Mouse (Mus musculus): ENCODE data around the gene Pabpc4. TPM values are rescaled to one million over a fixed set of nuclear protein-coding genes. Genes with fewer than 3 reads are reported as not detected.

Pabpc4 gene
- polyA plus RNA-seq, 1 experiment, result 60.3 TPM

DNA sequence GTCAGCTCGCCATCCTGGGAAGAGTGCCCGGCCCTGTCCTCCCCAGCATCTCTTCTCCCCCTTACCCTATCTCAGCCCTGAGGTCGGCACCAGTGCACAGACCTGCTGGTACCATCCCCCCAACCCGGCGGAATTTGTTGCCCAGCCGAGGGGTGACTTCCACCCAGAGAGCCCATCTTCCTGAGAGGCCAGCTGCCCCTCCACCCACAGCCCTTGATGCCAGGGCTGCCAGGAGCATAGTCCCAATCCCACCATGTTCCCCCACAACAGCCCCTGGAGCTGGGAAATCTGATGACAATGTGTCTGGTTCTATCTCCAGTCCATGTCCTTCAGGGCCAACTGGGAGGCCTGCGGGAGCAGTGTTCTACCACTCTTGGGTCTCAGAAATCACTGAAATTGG lies 15.9 kb upstream of the Pabpc4 start:
- Histone ChIP-seq H3K4me1 (ENCODE audit: control insufficient read depth, insufficient read depth, low read length) (no peaks in the 10 kb centered on the region; the same call in 1 of the 2 replicates), H3K4me3 (replicated peaks; ENCODE audit: extremely low read depth, low read depth, low read length) (no peak overlapping the region)
- TF ChIP-seq POLR2A (IDR thresholded peaks at IDR 0.05; ENCODE audit: borderline replicate concordance, extremely low read depth, low read depth, low read length), result no peak
- TF ChIP-seq CTCF (IDR thresholded peaks at IDR 0.05; ENCODE audit: insufficient read depth, low read length), result no peak
- WGBS, result 74% methylated on average over 7 of the region's 7 CpGs
- no peak for DNase-seq

DNA sequence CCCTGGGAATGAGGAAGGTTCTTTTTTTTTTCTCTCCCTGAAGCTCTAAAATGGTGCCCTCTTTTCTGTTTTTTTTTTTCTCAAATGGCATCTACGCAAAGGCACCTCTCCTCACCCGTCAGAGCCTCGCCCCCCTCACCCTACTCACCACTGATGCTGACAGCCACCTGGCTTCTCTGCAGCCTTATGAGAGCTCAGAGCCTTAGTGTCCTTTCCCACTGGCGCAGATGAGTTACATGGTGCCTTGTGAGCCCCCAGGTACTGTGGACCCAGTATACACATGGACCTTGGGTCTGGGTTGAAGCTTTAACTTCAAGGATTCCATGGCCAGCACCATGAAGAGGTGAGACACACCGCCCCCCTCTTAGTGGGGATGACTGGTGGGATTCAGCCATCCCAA lies 15.5 kb upstream of the Pabpc4 start:
- TF ChIP-seq CTCF (IDR thresholded peaks at IDR 0.05; ENCODE audit: insufficient read depth, low read length) (no peak), POLR2A (IDR thresholded peaks at IDR 0.05; ENCODE audit: borderline replicate concordance, extremely low read depth, low read depth, low read length) (no peak)
- H3K4me3 ChIP-seq (replicated peaks; ENCODE audit: extremely low read depth, low read depth, low read length), result no peak overlapping the region
- H3K4me1 ChIP-seq (ENCODE audit: control insufficient read depth, insufficient read depth, low read length), result peaks cover under 1% of the 10 kb centered on the region; the same call in 1 of the 2 replicates
- WGBS, result 86% methylated on average over 5 of the region's 5 CpGs
- DNase-seq, result no peak

DNA sequence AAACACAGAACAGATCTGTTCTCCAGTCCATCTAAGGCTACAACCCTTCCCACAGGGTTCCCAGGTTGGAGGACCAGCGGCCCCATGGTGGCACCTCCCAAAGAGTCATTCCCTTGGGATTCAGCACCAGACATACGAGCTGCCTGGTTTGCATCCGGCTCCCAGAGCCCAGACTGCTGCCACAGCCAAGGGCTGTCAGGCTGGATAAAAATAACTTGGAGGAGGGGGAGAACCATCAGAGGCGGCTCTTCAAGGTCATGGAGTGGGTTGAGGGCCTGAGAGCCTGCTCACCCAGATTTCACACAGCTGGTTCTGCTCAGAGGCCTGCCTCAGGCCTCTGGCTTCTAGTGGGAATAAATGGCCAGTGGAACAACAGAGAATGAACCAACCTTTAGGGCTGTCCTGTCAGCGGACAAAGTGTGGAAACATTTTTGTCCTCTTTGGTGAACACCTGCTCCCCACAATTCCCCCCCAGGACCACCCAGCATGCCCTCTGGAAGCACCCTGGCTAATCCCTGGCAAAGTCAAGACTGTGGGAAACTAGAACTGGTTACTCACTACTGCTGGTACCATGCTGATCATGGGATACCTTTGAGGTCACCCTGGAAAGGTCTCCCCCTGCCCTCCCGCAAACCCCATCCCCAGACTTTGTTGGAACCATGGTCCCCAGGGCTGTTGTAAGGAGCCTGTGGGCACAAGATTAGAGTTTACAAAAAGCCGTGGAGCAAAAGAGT lies 14.8 kb upstream of the Pabpc4 start:
- DNase-seq, result no peak
- WGBS, result 38% methylated on average over 7 of the region's 7 CpGs
- no peak overlapping the region for H3K4me3 ChIP-seq (replicated peaks; ENCODE audit: extremely low read depth, low read depth, low read length)
- TF ChIP-seq POLR2A (IDR thresholded peaks at IDR 0.05; ENCODE audit: borderline replicate concordance, extremely low read depth, low read depth, low read length), result no peak
- no peak for TF ChIP-seq CTCF (IDR thresholded peaks at IDR 0.05; ENCODE audit: insufficient read depth, low read length)
- H3K4me1 ChIP-seq (ENCODE audit: control insufficient read depth, insufficient read depth, low read length), result peaks cover 2% of the 10 kb centered on the region; the same call in 1 of the 2 replicates

DNA sequence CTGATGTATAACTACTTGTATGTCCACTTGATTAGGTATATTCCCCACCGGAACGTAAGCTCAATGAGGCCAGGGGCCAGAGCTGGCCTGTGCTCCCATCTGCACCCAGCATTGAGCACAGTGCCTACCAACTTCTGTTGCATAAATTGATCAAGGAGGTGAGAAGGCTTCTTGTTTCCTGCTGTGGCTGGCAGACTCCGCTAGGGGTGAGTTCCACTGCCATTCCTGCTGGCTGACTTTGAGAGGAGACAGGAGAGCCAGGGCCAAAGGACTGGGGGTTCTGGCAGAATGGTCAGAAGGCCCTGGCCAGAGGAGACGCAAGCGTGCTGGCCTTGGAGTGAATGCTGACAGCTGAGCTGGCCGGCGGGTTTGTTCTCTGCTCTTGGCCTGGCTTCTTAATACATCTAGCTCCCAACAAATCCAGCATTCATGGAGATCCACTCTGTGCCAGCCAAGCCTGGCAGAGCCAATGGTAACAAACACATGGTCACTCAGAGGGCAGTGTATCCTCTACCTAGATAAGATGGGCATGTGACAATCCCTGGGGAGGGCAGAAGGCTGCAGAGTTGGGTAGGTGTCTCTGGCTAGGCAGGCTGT lies 13.1 kb upstream of the Pabpc4 start:
- DNase-seq, result no peak
- WGBS, result 48% methylated on average over 7 of the region's 7 CpGs
- no peak overlapping the region for H3K4me3 ChIP-seq (replicated peaks; ENCODE audit: extremely low read depth, low read depth, low read length)
- no peak for TF ChIP-seq POLR2A (IDR thresholded peaks at IDR 0.05; ENCODE audit: borderline replicate concordance, extremely low read depth, low read depth, low read length)
- no peak for TF ChIP-seq CTCF (IDR thresholded peaks at IDR 0.05; ENCODE audit: insufficient read depth, low read length)
- peaks cover 2% of the 10 kb centered on the region; the same call in 1 of the 2 replicates for H3K4me1 ChIP-seq (ENCODE audit: control insufficient read depth, insufficient read depth, low read length)

DNA sequence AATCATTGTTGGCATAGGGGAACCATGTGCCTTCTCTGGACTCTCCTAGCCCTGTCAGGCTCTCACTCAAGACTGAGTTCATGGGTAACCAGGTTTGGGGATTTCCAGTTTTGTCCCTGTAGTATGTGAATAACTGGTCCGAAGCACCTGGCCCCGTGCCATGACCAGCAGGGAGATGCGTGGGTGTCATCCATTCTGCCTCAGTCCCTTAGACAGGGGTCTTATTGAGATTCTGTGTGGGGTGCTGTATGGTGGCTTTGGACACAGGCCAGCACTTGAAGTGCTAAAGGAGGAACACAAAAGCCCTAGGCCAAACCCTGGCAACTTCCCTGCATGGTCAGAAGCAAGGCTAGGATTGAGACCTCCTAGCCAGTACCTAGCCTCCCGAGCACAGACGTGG lies 9.9 kb upstream of the Pabpc4 start:
- TF ChIP-seq CTCF (IDR thresholded peaks at IDR 0.05; ENCODE audit: insufficient read depth, low read length), result no peak
- no peak for TF ChIP-seq POLR2A (IDR thresholded peaks at IDR 0.05; ENCODE audit: borderline replicate concordance, extremely low read depth, low read depth, low read length)
- WGBS, result 69% methylated on average over 5 of the region's 5 CpGs
- peaks cover 2% of the 10 kb centered on the region; the same call in 1 of the 2 replicates for H3K4me1 ChIP-seq (ENCODE audit: control insufficient read depth, insufficient read depth, low read length)
- no peak overlapping the region for H3K4me3 ChIP-seq (replicated peaks; ENCODE audit: extremely low read depth, low read depth, low read length)
- DNase-seq, result no peak

DNA sequence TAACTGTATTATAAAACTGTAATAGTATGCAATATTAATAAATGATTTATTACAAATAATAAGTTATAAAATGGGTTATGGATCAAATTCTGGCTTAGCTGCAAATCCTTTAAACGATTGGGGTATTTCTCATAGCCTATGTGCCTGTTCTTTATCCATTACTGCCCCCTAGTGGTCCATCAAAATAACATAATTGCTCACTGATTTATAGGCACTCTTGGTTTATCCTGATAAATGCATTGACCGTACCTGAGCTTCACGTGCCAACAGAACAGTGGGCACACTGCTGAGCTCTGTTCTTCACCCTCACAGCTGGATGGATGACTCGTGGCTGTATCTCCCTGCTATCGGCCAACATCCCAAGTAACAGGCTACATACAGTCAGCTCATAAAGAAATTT lies 7.5 kb upstream of the Pabpc4 start:
- TF ChIP-seq CTCF (IDR thresholded peaks at IDR 0.05; ENCODE audit: insufficient read depth, low read length) (peak; percentile 39; the same call in 1 of the 2 replicates), POLR2A (IDR thresholded peaks at IDR 0.05; ENCODE audit: borderline replicate concordance, extremely low read depth, low read depth, low read length) (no peak)
- WGBS, result 14% methylated on average over 5 of the region's 5 CpGs
- no peak for DNase-seq
- Histone ChIP-seq H3K4me1 (ENCODE audit: control insufficient read depth, insufficient read depth, low read length) (peaks cover 2% of the 10 kb centered on the region; the same call in 1 of the 2 replicates), H3K4me3 (replicated peaks; ENCODE audit: extremely low read depth, low read depth, low read length) (no peak overlapping the region)

DNA sequence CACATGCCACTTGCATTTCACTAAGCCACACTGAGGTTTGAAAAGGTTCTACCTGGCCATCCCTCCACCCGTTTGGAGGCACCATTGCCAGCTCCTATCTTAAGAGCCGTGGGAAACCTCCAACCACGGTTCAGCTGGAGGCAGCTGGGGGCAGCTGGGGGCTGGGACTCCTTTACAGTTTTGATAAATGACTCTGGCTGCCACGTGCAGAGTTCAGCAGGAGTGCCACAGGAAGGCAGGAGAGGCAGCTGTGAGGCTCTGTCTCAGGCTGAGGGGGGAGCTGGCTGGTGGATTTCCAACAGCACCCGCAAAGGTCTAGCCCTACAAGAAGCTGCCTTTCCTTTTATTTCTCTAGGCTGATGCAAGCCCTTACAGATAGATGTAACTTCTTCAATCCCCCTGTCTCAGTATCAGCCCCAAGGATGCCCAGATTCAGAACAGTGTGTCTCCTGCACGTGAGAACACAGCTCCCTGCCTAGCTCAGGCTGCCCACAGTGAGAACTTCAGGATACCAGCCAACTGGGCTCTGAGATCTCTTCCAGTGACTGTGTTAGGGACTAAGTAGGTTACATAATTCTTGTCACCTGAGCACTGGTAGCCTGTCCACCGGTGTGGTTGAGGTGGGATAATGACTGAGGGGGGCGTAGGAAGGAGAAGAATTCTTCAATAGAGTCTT lies 1.9 kb upstream of the Pabpc4 start:
- Histone ChIP-seq H3K4me3 (replicated peaks; ENCODE audit: extremely low read depth, low read depth, low read length) (no peak overlapping the region), H3K4me1 (ENCODE audit: control insufficient read depth, insufficient read depth, low read length) (no peaks in the 10 kb centered on the region)
- WGBS, result 29% methylated on average over 8 of the region's 8 CpGs
- TF ChIP-seq POLR2A (IDR thresholded peaks at IDR 0.05; ENCODE audit: borderline replicate concordance, extremely low read depth, low read depth, low read length) (no peak), CTCF (IDR thresholded peaks at IDR 0.05; ENCODE audit: insufficient read depth, low read length) (no peak)
- no peak for DNase-seq

DNA sequence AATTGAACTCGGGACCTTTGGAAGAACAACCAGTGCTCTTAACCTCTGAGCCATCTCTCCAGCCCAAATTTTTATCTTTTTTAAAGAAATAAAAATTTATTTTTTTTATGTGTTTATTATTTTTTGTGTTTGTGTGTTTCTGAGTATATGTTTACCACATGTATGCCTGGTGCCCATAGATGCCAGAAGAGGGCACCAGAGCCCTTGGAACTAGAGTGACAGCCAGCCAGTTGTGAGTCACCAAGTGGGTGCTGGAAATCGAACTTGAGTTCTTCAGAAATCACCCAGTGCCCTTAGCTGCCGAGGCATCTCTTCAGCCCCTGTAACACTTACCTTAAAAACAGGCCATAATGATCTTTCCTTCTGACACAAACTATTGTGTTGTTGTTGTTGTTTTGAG lies 8.9 kb downstream of the Pabpc4 start:
- Histone ChIP-seq H3K4me3 (replicated peaks; ENCODE audit: extremely low read depth, low read depth, low read length) (no peak overlapping the region), H3K4me1 (ENCODE audit: control insufficient read depth, insufficient read depth, low read length) (no peaks in the 10 kb centered on the region)
- DNase-seq, result no peak
- WGBS, result 92% methylated on average over 3 of the region's 3 CpGs
- TF ChIP-seq POLR2A (IDR thresholded peaks at IDR 0.05; ENCODE audit: borderline replicate concordance, extremely low read depth, low read depth, low read length) (no peak), CTCF (IDR thresholded peaks at IDR 0.05; ENCODE audit: insufficient read depth, low read length) (no peak)

DNA sequence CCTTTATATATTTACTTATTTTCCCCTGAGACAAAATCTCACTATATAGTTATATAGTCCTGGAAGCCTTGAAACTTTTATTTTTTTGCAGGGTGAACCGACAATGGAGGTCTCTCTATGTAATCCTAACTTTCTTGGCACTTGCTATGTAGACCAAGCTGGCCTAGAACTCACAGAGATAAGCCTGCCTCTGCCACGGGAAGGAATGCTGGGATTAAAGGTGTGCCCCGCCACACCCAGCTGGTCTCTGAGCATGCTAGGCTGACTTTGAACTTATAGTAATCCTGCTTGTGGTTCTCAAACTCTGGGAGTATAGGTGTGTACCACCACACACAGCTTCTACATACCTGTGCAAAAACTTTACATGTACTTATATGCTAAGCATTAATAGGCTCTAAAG lies 18.0 kb downstream of the Pabpc4 start:
- TF ChIP-seq CTCF (IDR thresholded peaks at IDR 0.05; ENCODE audit: insufficient read depth, low read length) (no peak), POLR2A (IDR thresholded peaks at IDR 0.05; ENCODE audit: borderline replicate concordance, extremely low read depth, low read depth, low read length) (no peak)
- no peak for DNase-seq
- 0 out of 2 replicates have a peak, but pooled peaks cover 3% of the 10 kb centered on the region for H3K4me1 ChIP-seq (ENCODE audit: control insufficient read depth, insufficient read depth, low read length)
- H3K4me3 ChIP-seq (replicated peaks; ENCODE audit: extremely low read depth, low read depth, low read length), result no peak overlapping the region
- 55% methylated on average over 3 of the region's 3 CpGs for WGBS
